Mouse (Mus musculus) forebrain, embryonic 16.5 days (tissue): ENCODE results near the gene Rtkn. TPM values are rescaled to one million over a fixed set of nuclear protein-coding genes. Genes with fewer than 3 reads are reported as not detected.

Source experiments
- ATAC-seq: fragments of 200-750 bp; cut with Nextera tagmentation; 2 replicates; pipeline ENCODE4 v1.8.0; 2017; ENCODE audit warnings: mild to moderate bottlenecking, moderate library complexity
- H3K27ac ChIP-seq: fragments of 300-500 bp; sonication (generic); 2 replicates; pipeline ENCODE4 v1.5.1; 2014; ENCODE audit warnings: low read length, control low read depth
- H3K27me3 ChIP-seq: fragments of 300-500 bp; sonication (generic); replicated peaks from 2 replicates; pipeline ENCODE4 v1.6.1; 2014; ENCODE audit warnings: low read length; ENCODE audit not compliant: control insufficient read depth, insufficient read depth
- H3K36me3 ChIP-seq: fragments of 300-500 bp; sonication (generic); 2 replicates; pipeline ENCODE4 v1.6.1; 2014; ENCODE audit not compliant: control insufficient read depth, insufficient read depth
- H3K4me1 ChIP-seq: fragments of 300-500 bp; sonication (generic); replicated peaks from 2 replicates; pipeline ENCODE4 v1.6.1; 2014; ENCODE audit warnings: low read length; ENCODE audit not compliant: control insufficient read depth, insufficient read depth
- H3K4me2 ChIP-seq: fragments of 300-500 bp; sonication (generic); 2 replicates; pipeline ENCODE4 v1.6.1; 2014; ENCODE audit warnings: mild to moderate bottlenecking, low read length, control low read depth
- H3K4me3 ChIP-seq: fragments of 300-500 bp; sonication (generic); replicated peaks from 2 replicates; pipeline ENCODE4 v1.5.1; 2014; ENCODE audit warnings: mild to moderate bottlenecking, low read length, control low read depth
- H3K9ac ChIP-seq: fragments of 300-500 bp; sonication (generic); replicated peaks from 2 replicates; pipeline ENCODE4 v1.6.1; 2014; ENCODE audit warnings: low read depth, low read length, control low read depth
- H3K9me3 ChIP-seq: fragments of 300-500 bp; sonication (generic); 2 replicates; pipeline ENCODE4 v1.6.1; 2016; ENCODE audit warnings: low read length; ENCODE audit not compliant: control insufficient read depth
- WGBS: fragments of 180-500 bp; shearing (Covaris S2); extraction: QIAGEN DNeasy Blood & Tissue Kit; methylation state at CpG from one replicate; pipeline ENCODE4 v1.1.7; 2014; 5-methylcytosine and 5-hydroxymethylcytosine counted together
- polyA plus RNA-seq: library from polyadenylated mRNA; unstranded; fragments of >200 nt; fragmentation: Nextera tagmentation; extraction: Ambion mirVana; gene quantifications from 2 replicates; pipeline ENCODE4 v1.2.1, GENCODE M21; 2015

The Rtkn gene
- polyA plus RNA-seq, 1 experiment from 2014 or later, result 7.4 TPM

DNA sequence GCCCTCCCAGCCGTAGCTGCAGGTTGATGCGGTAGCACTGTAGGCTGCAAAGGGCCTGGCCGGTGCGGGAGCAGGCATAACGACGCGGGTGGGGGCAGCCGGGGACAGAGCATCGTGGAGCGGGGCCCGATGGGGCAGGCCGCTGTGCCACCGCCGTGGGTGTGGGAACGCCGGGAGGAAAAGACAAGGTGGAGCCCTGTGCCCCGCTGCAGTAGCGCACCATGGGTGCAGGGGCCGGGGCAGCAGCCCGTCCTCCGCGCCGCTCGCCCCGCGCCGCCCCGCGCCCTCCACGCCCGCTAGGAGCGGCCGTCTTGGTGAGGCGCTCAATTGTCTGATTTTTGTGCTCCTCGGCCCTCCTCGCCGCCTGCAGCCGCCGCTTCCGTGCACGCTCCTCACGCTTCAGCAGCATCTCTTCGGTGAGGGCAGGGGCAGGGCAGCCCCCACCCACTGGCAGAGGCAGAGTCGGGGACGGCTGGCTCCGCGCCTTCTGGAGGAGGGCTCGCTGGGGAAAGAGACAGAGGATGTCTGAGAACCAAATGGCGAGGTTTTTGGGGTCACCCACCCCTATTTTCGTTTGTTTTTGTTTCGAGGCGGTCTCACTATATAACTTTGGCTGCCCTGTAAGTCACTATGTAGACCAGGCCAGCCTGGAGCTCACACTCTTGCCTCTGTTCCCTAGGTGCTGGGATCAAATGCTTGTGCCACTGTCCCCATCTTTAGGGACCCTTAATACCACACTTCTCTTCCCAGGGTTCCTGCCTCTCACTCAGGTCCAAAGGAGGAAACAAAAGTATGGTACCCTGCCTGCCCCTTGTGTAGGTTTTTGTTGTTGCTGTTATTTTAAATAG is 13.2 kb upstream of the Rtkn start:
- 1% methylated on average over 52 of the region's 52 CpGs for WGBS
- peak overlapping the region; percentile 98 for H3K4me2 ChIP-seq
- H3K27ac ChIP-seq, result peak overlapping the region; percentile 98
- H3K27me3 ChIP-seq, result no peaks in the 10 kb centered on the region
- peak; percentile 49 for ATAC-seq
- peak overlapping the region; percentile 86 for H3K4me3 ChIP-seq
- no peaks in the 10 kb centered on the region for H3K9me3 ChIP-seq
- H3K4me1 ChIP-seq, result peaks cover 40% of the 10 kb centered on the region
- H3K9ac ChIP-seq, result peak overlapping the region; percentile 96
- H3K36me3 ChIP-seq, result peaks cover 9% of the 10 kb centered on the region; the same call in 1 of the 2 replicates

DNA sequence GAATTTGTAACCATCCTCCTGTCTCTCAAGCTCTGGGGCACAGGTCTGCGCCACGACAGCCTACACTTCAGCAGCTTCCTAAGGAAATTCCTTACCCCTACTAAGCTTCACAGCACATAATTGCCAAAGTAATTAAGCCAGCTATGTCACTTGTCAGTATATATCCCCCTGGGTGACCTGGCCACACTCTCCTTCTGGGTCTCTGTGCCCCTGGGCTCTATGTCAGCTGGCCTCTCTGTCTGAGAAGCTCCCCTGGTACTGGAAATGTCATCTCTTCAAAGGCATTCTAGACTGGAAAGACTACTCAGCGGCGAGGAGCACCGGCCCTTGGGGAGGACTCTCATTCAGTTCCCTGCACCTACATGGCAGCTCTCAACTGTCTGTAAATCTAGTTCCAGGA is 12.3 kb upstream of the Rtkn start:
- H3K27ac ChIP-seq, result no peak overlapping the region
- H3K4me2 ChIP-seq, result peak overlapping the region; percentile 98; the same call in 1 of the 2 replicates
- H3K4me3 ChIP-seq, result no peak overlapping the region
- H3K36me3 ChIP-seq, result peaks cover 7% of the 10 kb centered on the region; the same call in 1 of the 2 replicates
- peak overlapping the region; percentile 1; the same call in 1 of the 2 replicates for H3K9ac ChIP-seq
- peaks cover 38% of the 10 kb centered on the region for H3K4me1 ChIP-seq
- WGBS, result 80% methylated on average over 5 of the region's 5 CpGs
- ATAC-seq, result no peak
- H3K27me3 ChIP-seq, result no peaks in the 10 kb centered on the region
- no peaks in the 10 kb centered on the region for H3K9me3 ChIP-seq

DNA sequence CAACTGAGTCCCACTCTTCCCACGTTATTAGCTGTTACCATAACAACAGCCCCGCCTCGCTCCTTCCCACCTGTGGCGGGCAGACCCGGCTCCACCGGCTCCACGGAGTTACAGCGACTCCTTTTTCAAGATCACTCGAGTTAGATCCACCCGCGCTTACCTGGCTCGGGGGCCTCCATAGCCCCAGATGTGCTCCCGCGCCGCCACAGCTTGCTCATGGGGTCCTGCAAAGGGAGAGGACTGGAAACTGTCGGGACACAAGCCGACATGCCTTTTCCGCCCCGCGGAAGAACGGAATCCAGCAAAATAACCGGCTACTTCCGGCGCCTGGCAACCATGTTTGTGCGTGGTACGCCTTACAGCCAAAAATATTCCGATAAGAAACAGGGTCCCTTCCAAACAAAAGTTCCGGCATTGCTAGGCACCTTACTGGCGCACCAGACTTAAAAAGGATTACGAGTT is 10.4 kb upstream of the Rtkn start:
- peak; percentile 26 for ATAC-seq
- H3K9ac ChIP-seq, result peak overlapping the region; percentile 75
- peaks cover 31% of the 10 kb centered on the region for H3K4me1 ChIP-seq
- WGBS, result under 1% methylated on average over 30 of the region's 30 CpGs
- no peaks in the 10 kb centered on the region for H3K36me3 ChIP-seq
- peak overlapping the region; percentile 65 for H3K27ac ChIP-seq
- peak overlapping the region; percentile 87 for H3K4me3 ChIP-seq
- H3K4me2 ChIP-seq, result peak overlapping the region; percentile 82
- no peaks in the 10 kb centered on the region for H3K9me3 ChIP-seq
- no peaks in the 10 kb centered on the region for H3K27me3 ChIP-seq

DNA sequence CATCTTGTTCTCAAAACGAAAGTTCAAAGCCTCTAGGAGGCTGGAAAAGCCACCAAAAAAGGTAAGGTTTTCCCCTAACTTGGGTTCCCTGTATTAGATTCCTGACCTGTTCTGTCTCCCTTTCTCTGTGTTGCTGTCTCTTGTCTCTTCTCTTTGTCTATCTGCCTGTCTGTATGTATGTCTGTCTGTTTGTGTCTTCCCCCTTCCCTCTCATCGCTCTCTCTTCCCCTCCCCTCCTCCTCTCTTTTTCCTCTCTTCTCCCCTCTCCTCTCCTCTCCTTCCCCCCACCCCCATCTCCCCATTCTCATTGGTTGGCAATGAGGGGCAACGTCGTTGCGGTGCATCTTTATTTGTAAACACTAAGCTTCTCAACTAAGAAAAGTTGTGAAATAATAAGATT is 9.9 kb upstream of the Rtkn start, which contains the start of gene Ino80b:
TSS of gene Ino80b (minus strand) at position 101 of the 400 bp plus-strand sequence.
- Histone ChIP-seq H3K4me3 (peak within 1 kb of the TSS; percentile 87), H3K27me3 (no peaks in the 10 kb centered on the region), H3K4me1 (peaks cover 27% of the 10 kb centered on the region), H3K4me2 (peak within 1 kb of the TSS; percentile 82), H3K27ac (peak within 1 kb of the TSS; percentile 65), H3K9me3 (no peaks in the 10 kb centered on the region), H3K9ac (peak within 1 kb of the TSS; percentile 75), H3K36me3 (no peaks in the 10 kb centered on the region)
- no peak for ATAC-seq
- 16% methylated on average over 5 of the region's 5 CpGs for WGBS

DNA sequence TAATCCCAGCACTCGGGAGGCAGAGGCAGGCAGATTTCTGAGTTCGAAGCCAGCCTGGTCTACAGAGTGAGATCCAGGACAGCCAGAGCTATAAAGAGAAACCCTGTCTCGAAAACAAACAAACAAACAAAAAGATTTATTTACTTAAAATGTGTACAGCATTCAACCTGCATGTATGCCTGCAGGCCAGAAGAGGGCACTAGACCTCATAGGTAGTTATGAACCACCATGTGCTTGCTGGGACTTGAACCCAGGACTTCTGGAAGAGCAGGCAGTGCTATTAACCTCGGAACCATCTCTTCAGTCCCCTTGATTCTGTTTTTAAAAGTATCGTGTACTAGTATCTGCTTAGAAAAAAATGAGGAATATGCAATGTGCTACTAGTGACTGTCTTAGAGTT is 7.8 kb upstream of the Rtkn start:
- H3K27me3 ChIP-seq, result no peaks in the 10 kb centered on the region
- H3K27ac ChIP-seq, result no peak overlapping the region
- H3K4me1 ChIP-seq, result peaks cover 21% of the 10 kb centered on the region
- no peaks in the 10 kb centered on the region for H3K36me3 ChIP-seq
- H3K9me3 ChIP-seq, result no peaks in the 10 kb centered on the region
- 91% methylated on average over 5 of the region's 5 CpGs for WGBS
- H3K4me2 ChIP-seq, result no peak overlapping the region
- H3K4me3 ChIP-seq, result no peak overlapping the region
- H3K9ac ChIP-seq, result no peak overlapping the region
- ATAC-seq, result no peak

DNA sequence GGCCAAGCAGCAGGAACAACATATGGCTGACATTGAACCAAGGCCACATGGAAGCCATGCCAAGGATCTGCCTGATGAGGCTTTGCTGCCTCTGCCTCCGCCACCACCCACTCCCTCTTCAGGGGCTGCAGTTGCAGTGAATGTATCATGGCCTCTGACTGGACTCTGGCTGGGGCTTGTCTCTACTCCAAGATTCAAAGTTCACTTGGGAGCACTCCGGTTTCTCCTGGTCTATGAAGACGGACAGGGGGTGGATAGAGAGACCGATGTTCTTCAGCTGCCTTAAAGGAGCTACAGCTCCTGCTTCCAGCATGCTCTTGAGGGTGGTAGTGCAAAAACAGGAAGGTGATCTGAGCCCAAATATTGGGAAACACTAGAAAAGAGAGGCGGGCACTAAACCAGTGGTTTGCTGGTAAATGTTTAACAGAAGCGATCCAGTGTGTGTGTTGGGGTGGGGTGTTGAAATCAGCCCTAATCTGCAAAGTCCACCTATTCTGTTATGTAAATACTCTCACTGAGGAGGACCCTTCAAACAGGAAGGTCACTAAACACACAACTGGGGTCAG is 3.7 kb upstream of the Rtkn start:
- H3K36me3 ChIP-seq, result no peaks in the 10 kb centered on the region
- no peak overlapping the region for H3K27ac ChIP-seq
- no peak overlapping the region for H3K4me2 ChIP-seq
- no peak for ATAC-seq
- H3K4me1 ChIP-seq, result peaks cover 5% of the 10 kb centered on the region; the same call in 1 of the 2 replicates
- 86% methylated on average over 6 of the region's 6 CpGs for WGBS
- no peak overlapping the region for H3K9ac ChIP-seq
- no peak overlapping the region for H3K4me3 ChIP-seq
- no peaks in the 10 kb centered on the region for H3K9me3 ChIP-seq
- peaks cover 12% of the 10 kb centered on the region for H3K27me3 ChIP-seq

DNA sequence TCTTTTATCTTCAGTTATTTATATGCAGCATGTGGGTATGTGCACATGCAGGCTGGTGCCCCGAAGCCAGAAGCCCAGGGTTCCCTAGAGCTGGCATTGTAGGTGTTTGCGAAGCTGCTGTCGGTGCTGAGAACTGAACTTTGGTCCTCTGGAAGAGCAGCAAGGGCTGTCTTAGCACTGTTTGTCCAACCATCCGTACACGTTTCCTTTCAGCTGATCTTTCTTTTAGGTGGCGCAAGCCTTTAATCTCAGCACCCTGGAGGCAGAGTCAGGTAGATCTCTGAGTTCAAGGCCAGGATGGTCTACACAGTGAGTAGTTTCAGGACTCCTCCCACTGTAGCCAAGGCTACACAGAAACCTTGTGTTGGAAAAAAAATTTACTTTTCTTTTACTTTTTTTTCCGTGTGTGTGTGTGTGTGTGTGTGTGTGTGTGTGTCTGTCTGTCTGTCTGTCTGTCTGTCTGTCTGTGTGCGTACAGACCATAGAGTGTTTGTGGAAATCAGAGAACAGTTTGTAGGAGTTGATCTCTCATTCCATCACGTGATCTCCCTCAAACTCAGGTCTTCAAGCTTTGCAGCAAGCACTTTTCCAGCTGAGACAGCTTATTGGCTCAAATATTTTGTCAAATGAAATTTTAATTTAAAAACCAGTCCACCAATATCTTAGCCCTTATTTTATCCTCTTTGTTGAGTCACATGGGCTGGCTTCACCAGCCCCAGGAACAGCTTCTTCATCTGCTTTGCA is 2.9 kb upstream of the Rtkn start:
- Histone ChIP-seq H3K4me2 (no peak overlapping the region), H3K36me3 (no peaks in the 10 kb centered on the region), H3K27me3 (peaks cover 14% of the 10 kb centered on the region), H3K27ac (no peak overlapping the region), H3K9me3 (no peaks in the 10 kb centered on the region), H3K4me1 (peaks cover 12% of the 10 kb centered on the region), H3K9ac (no peak overlapping the region), H3K4me3 (no peak overlapping the region)
- 86% methylated on average over 9 of the region's 9 CpGs for WGBS
- ATAC-seq, result no peak

DNA sequence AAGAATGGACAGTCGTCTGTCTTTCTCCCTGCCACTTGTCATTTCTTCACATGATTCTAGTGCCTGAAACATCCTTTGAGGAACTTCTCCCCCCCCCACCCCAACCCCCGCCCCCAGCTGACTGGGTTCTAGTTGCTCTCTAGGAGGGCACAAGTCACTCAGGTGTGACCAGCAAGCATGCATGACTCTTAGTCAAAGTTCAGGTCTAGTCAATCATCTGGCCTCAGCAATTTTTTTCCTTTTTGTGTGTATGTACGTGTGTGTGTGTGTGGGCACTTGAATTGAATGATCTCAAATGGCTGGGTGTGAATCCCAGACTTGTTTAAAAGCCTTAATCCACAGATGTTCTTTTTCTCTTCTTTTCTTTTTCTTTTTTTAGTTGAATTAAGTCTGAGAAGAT is 1.0 kb upstream of the Rtkn start:
- WGBS, result 63% methylated on average over 3 of the region's 3 CpGs
- no peak overlapping the region for H3K4me3 ChIP-seq
- peaks cover 16% of the 10 kb centered on the region for H3K27me3 ChIP-seq
- H3K9me3 ChIP-seq, result no peaks in the 10 kb centered on the region
- H3K9ac ChIP-seq, result no peak overlapping the region
- no peaks in the 10 kb centered on the region for H3K36me3 ChIP-seq
- H3K4me2 ChIP-seq, result no peak overlapping the region
- H3K27ac ChIP-seq, result no peak overlapping the region
- no peak for ATAC-seq
- H3K4me1 ChIP-seq, result peaks cover 21% of the 10 kb centered on the region
